Mouse (Mus musculus) MEL (cell line): ENCODE measurements around the gene Surf4. TPM values are rescaled to one million over a fixed set of nuclear protein-coding genes. Genes with fewer than 3 reads are reported as not detected.
A peak's percentile ranks its signal among the peaks of the same experiment; 100 is the strongest.

Experiments
- DNase-seq: peaks from one replicate; pipeline ENCODE4 v3.0.0; 2011; ENCODE audit warnings: low read depth, low spot score
- H3K27ac ChIP-seq: 2 replicates; pipeline ENCODE4 v1.5.1; 2012; ENCODE audit warnings: low read depth, mild to moderate bottlenecking, control low read depth, low read length, moderate library complexity; ENCODE audit not compliant: control insufficient read depth
- H3K27me3 ChIP-seq, 2 experiments: fragments of 150-350 bp in 1 of 2; sonication (generic) in 1 of 2; 2 replicates each; pipeline ENCODE4 v1.6.1; 2012; ENCODE audit warnings: low read length in 2 of 2, mild to moderate bottlenecking in 2 of 2, improper control_type of control experiment in 1 of 2, moderate library complexity in 1 of 2; ENCODE audit not compliant: insufficient read depth in 2 of 2, control insufficient read depth in 1 of 2
- H3K36me3 ChIP-seq, 2 experiments: 2 replicates each; pipeline ENCODE4 v1.6.1; 2012 to 2014; ENCODE audit warnings: low read length in 2 of 2, improper control_type of control experiment in 1 of 2, inconsistent platforms in 1 of 2, mild to moderate bottlenecking in 1 of 2; ENCODE audit not compliant: insufficient read depth in 2 of 2, control insufficient read depth in 1 of 2
- H3K4me1 ChIP-seq, 2 experiments: fragments of 150-350 bp in 1 of 2; sonication (generic) in 1 of 2; 2 replicates each; pipeline ENCODE4 v1.6.1; 2012; ENCODE audit warnings: low read length in 2 of 2, improper control_type of control experiment in 1 of 2, mild to moderate bottlenecking in 1 of 2; ENCODE audit not compliant: insufficient read depth in 2 of 2, control insufficient read depth in 1 of 2
- H3K4me3 ChIP-seq, 2 experiments: fragments of 150-350 bp in 1 of 2; sonication (generic) in 1 of 2; 2 replicates each; pipeline ENCODE4 v1.5.1; 2012; ENCODE audit warnings: low read depth in 2 of 2, low read length in 2 of 2, mild to moderate bottlenecking in 2 of 2, moderate library complexity in 2 of 2, control low read depth in 1 of 2, improper control_type of control experiment in 1 of 2; ENCODE audit not compliant: control insufficient read depth in 1 of 2, insufficient read depth in 1 of 2
- H3K79me2 ChIP-seq: 2 replicates; pipeline ENCODE4 v1.6.1; 2012; ENCODE audit warnings: mild to moderate bottlenecking, low read length, moderate library complexity; ENCODE audit not compliant: control insufficient read depth, poor library complexity, insufficient read depth
- H3K9ac ChIP-seq: 2 replicates; pipeline ENCODE4 v1.6.1; 2012; ENCODE audit warnings: low read depth, mild to moderate bottlenecking, control low read depth, low read length, moderate library complexity; ENCODE audit not compliant: control insufficient read depth, poor library complexity, severe bottlenecking
- H3K9me3 ChIP-seq: fragments of 150-350 bp; sonication (generic); replicated peaks from 2 replicates; pipeline ENCODE4 v1.6.1; 2012; ENCODE audit warnings: mild to moderate bottlenecking, low read length, improper control_type of control experiment, moderate library complexity; ENCODE audit not compliant: insufficient read depth
- BHLHE40 ChIP-seq: IDR thresholded peaks from 2 replicates; pipeline ENCODE4 v1.6.1; 2012; ENCODE audit warnings: low read depth, mild to moderate bottlenecking, inconsistent platforms, low read length, improper control_type of control experiment, borderline replicate concordance
- E2F4 ChIP-seq: IDR thresholded peaks from 2 replicates; pipeline ENCODE4 v1.6.1; 2011; ENCODE audit warnings: low read depth, low read length, improper control_type of control experiment, borderline replicate concordance
- KAT2A ChIP-seq: conservative IDR thresholded peaks from 2 replicates; pipeline ENCODE4 v1.6.1; 2012; ENCODE audit warnings: low read depth, low read length, improper control_type of control experiment, inconsistent platforms
- MAX ChIP-seq: IDR thresholded peaks from 2 replicates; pipeline ENCODE4 v1.6.1; 2011; ENCODE audit warnings: low read length, improper control_type of control experiment
- MYB ChIP-seq: IDR thresholded peaks from 2 replicates; pipeline ENCODE4 v1.6.1; 2011; ENCODE audit warnings: mild to moderate bottlenecking, low read depth, low read length, improper control_type of control experiment
- NRF1 ChIP-seq: IDR thresholded peaks from 2 replicates; pipeline ENCODE4 v1.6.1; 2014; ENCODE audit warnings: low read depth, mild to moderate bottlenecking, inconsistent platforms, low read length, improper control_type of control experiment, moderate library complexity; ENCODE audit not compliant: poor library complexity, insufficient read depth, severe bottlenecking
- POLR2A ChIP-seq, 2 experiments: IDR thresholded peaks; 2 replicates each; pipeline ENCODE4 v1.6.1; 2011 to 2012; ENCODE audit warnings: low read length in 2 of 2, mild to moderate bottlenecking in 2 of 2, control low read depth in 1 of 2, improper control_type of control experiment in 1 of 2, low read depth in 1 of 2, moderate library complexity in 1 of 2; ENCODE audit not compliant: control insufficient read depth in 1 of 2, insufficient read depth in 1 of 2, poor library complexity in 1 of 2
- POLR2AphosphoS2 ChIP-seq: IDR thresholded peaks from 2 replicates; pipeline ENCODE4 v1.6.1; 2011; ENCODE audit warnings: low read length, improper control_type of control experiment
- POLR2AphosphoS5 ChIP-seq: IDR thresholded peaks from 2 replicates; pipeline ENCODE4 v1.6.1; 2012; ENCODE audit warnings: low read depth, borderline replicate concordance, mild to moderate bottlenecking, inconsistent platforms, low read length, moderate library complexity, mixed read lengths
- RCOR1 ChIP-seq: IDR thresholded peaks from 2 replicates; pipeline ENCODE4 v1.6.1; 2012; ENCODE audit warnings: low read depth, mild to moderate bottlenecking, inconsistent platforms, low read length, improper control_type of control experiment
- ZC3H11A ChIP-seq: IDR thresholded peaks from 2 replicates; pipeline ENCODE4 v1.6.1; 2012; ENCODE audit warnings: low read depth, mild to moderate bottlenecking, inconsistent platforms, low read length, improper control_type of control experiment
- ZMIZ1 ChIP-seq: IDR thresholded peaks from 2 replicates; pipeline ENCODE4 v1.6.1; 2012; ENCODE audit warnings: low read depth, mild to moderate bottlenecking, inconsistent platforms, low read length, improper control_type of control experiment, moderate library complexity
- ZNF384 ChIP-seq: IDR thresholded peaks from 2 replicates; pipeline ENCODE4 v1.6.1; 2012; ENCODE audit warnings: low read depth, mild to moderate bottlenecking, inconsistent platforms, low read length, improper control_type of control experiment
- polyA plus RNA-seq, 2 experiments: library from polyadenylated mRNA; stranded (reverse) in 1 of 2; unstranded in 1 of 2; fragments of >175 nt in 1 of 2; fragments of >200 nt in 1 of 2; gene quantifications; 2 replicates each; pipeline versions ENCODE4 v1.2.1 to v1.2.4; 2012; ENCODE audit warnings: low replicate concordance in 2 of 2, low read depth in 1 of 2; ENCODE audit not compliant: insufficient read length in 2 of 2, insufficient read depth in 1 of 2, missing spikeins in 1 of 2
- total RNA-seq: library from RNA; depleted of rRNA; stranded (reverse); fragments of 300-350 nt; gene quantifications from 2 replicates; pipeline ENCODE4 v1.2.3, GENCODE M21; 2012

Gene Surf4
- total and polyA plus RNA-seq, 3 experiments, result 152 to 252 TPM; not detected in 1

GRCm38 (mm10) chr2:26927745-26928476, 5.8 kb downstream of the Surf4 start:
- no peak for DNase-seq
- TF ChIP-seq BHLHE40 (no peak), POLR2AphosphoS2 (no peak), ZMIZ1 (no peak), ZC3H11A (no peak), ZNF384 (no peak), MAX (no peak), MYB (no peak)
- Histone ChIP-seq H3K4me3 (no peak overlapping the region), H3K27ac (no peak overlapping the region), H3K9ac (no peak overlapping the region), H3K4me1 (peaks cover 5 to 21% of the 10 kb centered on the region in 2 experiments; a peak in 3 of 4 replicates), H3K9me3 (no peaks in the 10 kb centered on the region), H3K79me2 (peaks cover 54% of the 10 kb centered on the region), H3K27me3 (no peaks in the 10 kb centered on the region), H3K36me3 (peaks cover 14 to 24% of the 10 kb centered on the region in 2 experiments)

GRCm38 (mm10) chr2:26921784-26922183, 11.9 kb downstream of the Surf4 start:
- no peak overlapping the region for H3K9ac ChIP-seq
- TF ChIP-seq E2F4 (no peak), KAT2A (no peak), POLR2A (IDR thresholded peaks at IDR 0.05; ENCODE audit: control insufficient read depth in 1 of 2, insufficient read depth in 1 of 2, low read depth in 1 of 2, low read length in 2 of 2, poor library complexity in 1 of 2) (peak in 1 of 2 experiments; percentile 22; a peak in 1 of 4 replicates), RCOR1 (no peak)
- no peaks in the 10 kb centered on the region for H3K27me3 ChIP-seq
- H3K27ac ChIP-seq, result no peak overlapping the region
- peaks cover 20% of the 10 kb centered on the region for H3K79me2 ChIP-seq
- H3K36me3 ChIP-seq, result peaks cover 0 to 8% of the 10 kb centered on the region in 2 experiments; a peak in 3 of 4 replicates
- no peak overlapping the region for H3K4me3 ChIP-seq
- peak; percentile 31 for DNase-seq
- H3K9me3 ChIP-seq, result no peaks in the 10 kb centered on the region
- peaks cover 0 to 10% of the 10 kb centered on the region in 2 experiments; a peak in 1 of 4 replicates for H3K4me1 ChIP-seq

- peaks cover 35% of the 10 kb centered on the region for H3K79me2 ChIP-seq
- DNase-seq, result peak; percentile 16
- TF ChIP-seq POLR2A (IDR thresholded peaks at IDR 0.05; ENCODE audit: control insufficient read depth in 1 of 2, insufficient read depth in 1 of 2, low read depth in 1 of 2, low read length in 2 of 2, poor library complexity in 1 of 2), result peak in 1 of 2 experiments; percentile 37; a peak in 2 of 4 replicates
- TF ChIP-seq POLR2AphosphoS5, result 0 out of 2 replicates have a peak, but pooled peaks have one; percentile 12
- no peak for TF ChIP-seq NRF1
- peak; percentile 77 for TF ChIP-seq POLR2AphosphoS2
- H3K27me3 ChIP-seq, result no peaks in the 10 kb centered on the region
- no peaks in the 10 kb centered on the region for H3K9me3 ChIP-seq
- H3K9ac ChIP-seq, result no peak overlapping the region
- H3K36me3 ChIP-seq, result peaks cover 0 to 8% of the 10 kb centered on the region in 2 experiments; a peak in 3 of 4 replicates
- peaks cover 0 to 12% of the 10 kb centered on the region in 2 experiments; a peak in 1 of 4 replicates for H3K4me1 ChIP-seq
- no peak overlapping the region for H3K4me3 ChIP-seq
- no peak overlapping the region for H3K27ac ChIP-seq
Measured at GRCm38 (mm10) chr2:26920190-26920855, 13.4 kb downstream of the Surf4 start.
